Mouse (Mus musculus) ES-CJ7 (cell line): ENCODE measurements at regions not wholly inside any gene's neighbourhood (a gene's known extent, or its start where the extent isn't known, plus 50 kb on each side); places are given as distances from the start of the nearest gene placed in this dataset.

Experiments
- DNase-seq: peaks from one replicate; pipeline ENCODE4 v3.0.0; 2011; ENCODE audit warnings: low read depth, low spot score

GRCm38 (mm10) chr14:72853104-72853503 lies 143.3 kb upstream of the Fndc3a start:
- no peak for DNase-seq

GRCm38 (mm10) chr14:72850884-72851283 lies 141.1 kb upstream of the Fndc3a start:
- DNase-seq: no peak

DNA sequence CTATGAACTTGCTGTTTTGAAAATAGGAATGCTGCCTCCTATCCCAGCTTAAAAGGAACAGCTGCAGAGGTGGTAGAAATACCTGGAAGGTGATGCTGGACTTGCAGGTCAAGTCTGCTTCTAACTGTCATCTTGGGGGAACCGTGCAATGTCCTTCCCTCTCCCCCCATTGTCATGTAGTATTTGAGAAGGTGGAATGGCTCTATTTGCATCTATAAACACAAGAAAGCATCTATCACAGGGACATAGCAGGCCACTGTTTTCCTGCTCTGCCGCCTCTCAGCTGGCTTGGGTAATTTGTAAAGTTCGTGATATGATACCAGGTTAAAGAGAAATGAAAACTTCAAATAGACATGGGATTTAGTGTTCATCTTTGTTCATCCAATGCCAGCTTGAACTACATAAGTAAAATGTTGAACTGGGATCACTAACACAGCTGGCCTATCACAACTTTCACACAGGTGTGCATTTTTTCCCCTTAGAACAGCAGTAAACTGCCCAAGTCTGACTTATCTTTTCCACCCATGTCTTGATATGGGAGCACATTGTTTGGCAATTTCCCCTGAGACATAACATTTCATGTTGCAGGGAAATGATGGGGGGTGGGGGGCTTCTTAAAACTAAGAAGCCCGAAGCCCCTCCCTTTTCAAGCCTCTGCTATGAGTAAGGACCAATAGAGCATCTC lies 138.6 kb upstream of the Fndc3a start:
- peak; percentile 10 for DNase-seq

DNA sequence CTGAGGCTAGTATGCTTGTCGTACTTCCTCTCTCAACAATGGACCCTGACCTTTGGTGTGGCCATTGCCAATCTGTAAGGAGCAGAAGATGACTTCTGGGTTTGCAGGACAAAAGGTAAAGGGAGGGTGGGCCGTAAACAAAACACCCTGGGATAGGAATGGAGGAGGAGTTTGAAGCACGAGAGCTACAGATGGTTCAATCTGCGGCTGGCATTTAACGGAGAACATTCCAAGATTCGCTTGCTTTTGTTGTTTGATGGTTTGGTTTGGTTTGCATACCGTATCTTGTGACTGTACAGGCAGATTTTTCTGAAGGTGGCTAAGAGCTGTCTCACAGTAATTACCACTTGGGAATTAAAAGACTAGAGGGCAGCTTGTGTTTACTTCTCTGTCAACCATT lies 137.7 kb upstream of the Fndc3a start:
- DNase-seq: peak; percentile 67

DNA sequence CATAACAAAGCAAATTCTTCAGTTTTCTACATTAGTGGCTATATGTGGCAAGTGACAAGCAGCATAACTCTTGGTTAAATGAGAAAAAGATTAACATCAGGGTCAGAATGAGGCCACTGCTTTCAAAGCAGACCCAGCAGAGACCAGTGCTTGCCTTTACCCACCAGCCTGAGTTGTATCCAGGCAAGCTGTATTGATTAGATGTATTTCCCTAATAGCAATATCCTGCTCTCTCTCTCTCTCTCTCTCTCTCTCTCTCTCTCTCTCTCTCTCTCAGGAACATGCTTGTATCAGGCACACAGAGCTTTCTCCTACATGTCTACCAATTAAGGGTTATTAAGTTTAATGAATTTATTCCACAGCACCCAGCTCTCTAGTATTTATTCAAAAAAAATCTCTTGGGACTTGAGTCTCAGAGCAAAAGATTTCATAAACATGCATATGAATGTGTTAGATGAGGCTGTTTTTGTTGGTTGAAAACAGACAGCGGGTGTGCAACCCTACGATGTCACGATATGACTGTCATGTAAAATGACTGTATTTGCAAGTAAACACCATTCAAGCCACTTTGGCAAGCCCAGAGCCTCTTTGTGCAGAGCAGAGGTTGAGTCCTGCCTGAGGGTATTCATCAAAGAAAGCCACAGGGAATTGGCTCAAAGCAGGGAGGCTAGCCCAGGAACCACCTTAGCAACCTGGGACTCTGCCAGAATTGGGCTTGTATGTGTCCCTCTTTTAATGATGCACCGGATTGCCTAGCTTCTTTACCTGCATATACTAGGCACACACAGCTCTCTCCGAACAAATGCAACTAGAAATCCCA lies 136.0 kb upstream of the Fndc3a start:
- DNase-seq: peak; percentile 81

GRCm38 (mm10) chr14:72844753-72845369 lies 135.1 kb upstream of the Fndc3a start:
- no peak for DNase-seq

DNA sequence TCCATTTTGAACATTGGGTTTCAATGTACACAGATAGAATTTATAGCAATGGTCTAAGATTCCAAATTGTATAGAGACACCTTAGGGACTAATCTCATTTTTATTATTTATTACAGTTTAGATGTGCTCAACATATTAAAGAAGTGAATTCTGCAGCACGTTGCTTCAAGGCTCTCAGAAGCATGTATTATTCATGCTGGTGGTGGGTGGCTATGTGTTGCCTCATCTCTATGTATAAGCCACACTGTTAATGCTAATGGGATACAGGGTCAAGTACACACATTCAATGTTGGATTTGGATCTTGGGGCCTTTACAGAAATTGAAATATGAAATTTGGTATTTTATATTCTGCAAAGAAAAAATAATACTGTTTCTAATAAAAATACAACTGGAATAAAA lies 131.9 kb upstream of the Fndc3a start:
- no peak for DNase-seq

DNA sequence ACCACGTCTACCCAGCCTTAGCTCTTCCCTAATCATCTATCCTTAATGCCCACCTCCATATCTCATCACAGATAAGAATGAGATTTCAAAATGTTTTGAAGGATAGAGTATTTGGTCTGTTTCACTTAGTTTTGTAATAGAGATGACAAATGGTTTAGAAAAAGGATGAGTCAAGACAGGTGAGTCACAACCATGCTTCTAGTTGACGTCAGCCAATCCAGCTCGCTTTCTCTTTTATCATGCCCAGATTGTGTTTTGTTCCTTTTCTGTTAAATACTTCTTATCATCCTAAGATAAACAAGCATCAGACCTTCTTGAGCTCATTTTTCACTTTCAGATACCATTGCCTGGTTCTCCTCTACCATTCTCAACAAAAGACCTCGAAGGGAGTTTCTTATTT lies 125.4 kb upstream of the Fndc3a start:
- DNase-seq: no peak

DNA sequence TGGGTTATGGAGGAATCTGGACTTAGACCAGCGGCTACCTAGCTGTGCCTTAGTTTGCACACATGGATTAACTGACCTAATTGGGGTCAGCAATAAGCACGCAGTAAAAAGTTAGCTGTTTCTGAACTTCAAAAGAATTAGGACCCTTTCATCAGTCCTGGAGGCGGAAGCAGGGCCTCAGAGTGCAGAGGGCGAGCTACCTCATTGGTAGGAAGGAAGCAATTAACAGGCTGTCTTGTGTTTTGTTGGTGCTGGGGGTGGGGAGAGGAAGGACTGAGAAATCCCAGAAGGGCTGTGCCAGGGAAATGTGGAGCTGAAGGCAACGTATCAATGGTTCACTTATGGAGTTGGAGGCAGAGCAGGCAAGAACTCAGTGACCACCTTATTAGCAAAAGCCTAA lies 119.5 kb upstream of the Fndc3a start:
- no peak for DNase-seq

- DNase-seq: no peak
Measured at GRCm38 (mm10) chr14:72825549-72825948, 115.7 kb upstream of the Fndc3a start.

DNA sequence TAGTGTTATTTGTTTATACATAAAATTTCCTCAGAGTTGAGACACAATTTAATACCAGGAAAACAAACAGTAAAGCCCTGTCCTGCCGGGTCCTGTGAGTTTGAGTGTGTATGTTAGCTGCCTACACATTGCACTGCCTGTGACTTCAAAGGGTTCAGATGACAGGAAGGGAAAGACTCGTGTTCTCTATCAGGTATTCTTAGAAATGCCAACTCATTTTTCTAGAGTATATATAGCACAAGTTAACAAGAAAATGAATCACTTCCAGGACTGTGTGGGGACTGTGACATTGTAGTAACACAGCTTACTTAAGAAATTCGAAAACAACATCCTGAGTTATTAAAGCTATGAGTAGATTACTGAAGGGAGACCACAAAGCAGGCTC lies 112.4 kb upstream of the Fndc3a start:
- DNase-seq: no peak

DNA sequence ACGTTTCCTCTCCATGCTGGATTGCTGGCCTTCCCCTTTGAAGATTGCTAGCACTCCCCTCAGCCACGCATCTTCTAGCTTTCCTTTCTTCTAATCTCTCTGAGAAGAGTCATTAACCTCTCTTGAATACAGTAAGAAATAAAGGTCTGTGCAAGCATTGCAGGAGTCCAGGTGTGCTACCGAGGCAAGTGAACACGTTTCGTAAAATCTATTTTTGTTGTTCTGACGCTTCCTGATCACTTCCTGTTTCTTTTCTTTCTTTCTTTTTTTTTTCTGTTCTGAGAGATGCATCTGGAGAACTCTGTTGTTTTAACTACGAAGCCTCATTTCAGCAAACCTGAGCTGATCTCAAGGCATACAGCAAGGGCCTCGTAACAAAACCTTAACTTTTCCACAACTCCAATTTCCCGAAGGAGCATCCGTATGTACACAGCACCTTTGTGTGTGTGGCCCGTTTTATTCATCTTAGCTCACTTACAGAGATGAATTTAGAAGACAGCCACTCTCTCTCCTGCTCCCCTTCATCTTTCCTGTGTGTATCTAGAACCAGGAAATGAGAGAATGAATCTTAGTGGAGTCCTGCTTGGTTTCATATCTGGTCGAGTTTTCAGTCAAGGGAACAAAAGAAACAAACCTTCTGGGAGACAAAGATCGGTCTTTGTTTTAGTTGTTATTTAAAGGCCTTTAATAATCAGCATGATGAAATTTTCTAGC lies 111.9 kb upstream of the Fndc3a start:
- no peak for DNase-seq

- DNase-seq: no peak
Measured at GRCm38 (mm10) chr14:72819037-72819436, 109.2 kb upstream of the Fndc3a start.

DNA sequence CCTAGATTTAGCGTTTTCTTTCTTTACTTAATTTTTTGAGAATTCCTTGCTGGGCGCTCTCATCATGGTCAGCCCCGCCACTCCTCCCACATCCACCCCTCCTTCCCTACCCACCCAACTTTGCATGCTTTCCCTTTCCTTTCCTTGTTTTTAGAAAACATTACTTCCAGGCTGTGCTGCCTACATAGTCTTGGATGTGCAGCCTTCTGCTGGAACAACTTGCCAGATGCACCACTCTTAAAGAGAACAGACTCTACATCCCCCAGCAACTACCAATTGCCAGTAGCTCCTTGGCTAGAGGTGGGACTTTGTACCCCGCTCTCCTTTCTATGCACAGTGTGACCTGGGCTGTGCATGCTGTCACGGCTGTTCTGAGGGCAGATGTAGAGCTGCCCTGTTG lies 108.0 kb upstream of the Fndc3a start:
- no peak for DNase-seq

DNA sequence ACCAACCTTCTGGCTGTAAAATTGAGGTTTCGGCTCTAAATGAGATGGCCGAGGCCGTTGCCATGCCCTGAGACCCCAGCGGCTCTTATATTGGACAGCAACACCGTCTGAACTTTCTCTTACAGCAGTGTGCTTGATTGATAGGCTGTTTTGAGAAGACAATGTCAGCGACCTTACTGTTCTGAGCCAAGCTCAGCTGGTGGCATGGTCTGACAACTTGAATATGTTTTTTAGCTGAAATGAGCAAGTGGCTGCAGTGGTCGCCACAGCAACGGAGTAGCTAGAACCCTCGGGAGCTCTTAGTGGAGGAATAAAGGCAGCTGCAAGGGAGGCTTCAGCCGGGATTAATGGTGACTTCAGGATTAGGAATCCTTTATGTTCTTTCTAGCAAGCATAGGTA lies 107.0 kb upstream of the Fndc3a start:
- no peak for DNase-seq

GRCm38 (mm10) chr14:72809138-72809537 lies 99.3 kb upstream of the Fndc3a start:
- DNase-seq: no peak

DNA sequence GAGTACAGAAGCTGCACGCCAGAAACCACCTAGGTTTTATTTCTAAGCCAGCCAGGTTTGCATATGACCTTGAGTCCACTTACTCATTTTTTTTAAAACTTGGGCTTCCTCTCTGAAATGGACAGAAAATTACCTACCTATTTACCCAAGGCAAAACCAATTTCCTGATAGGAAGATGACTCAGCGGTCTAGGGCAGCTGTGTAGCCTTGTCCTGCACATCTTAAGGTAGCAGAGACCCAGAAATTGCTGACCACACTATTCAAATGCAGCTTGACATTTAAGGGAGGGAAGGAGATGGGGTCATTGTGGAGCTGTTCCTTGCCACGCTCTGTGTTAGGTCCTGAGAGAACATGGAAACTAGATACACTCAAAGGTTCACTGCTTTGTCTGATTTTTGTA lies 98.1 kb upstream of the Fndc3a start:
- DNase-seq: no peak

- DNase-seq: no peak
Measured at GRCm38 (mm10) chr14:72807286-72807685, 97.5 kb upstream of the Fndc3a start.

- no peak for DNase-seq
Measured at GRCm38 (mm10) chr14:72806598-72806997, 96.8 kb upstream of the Fndc3a start.

GRCm38 (mm10) chr14:72803579-72803978 lies 93.8 kb upstream of the Fndc3a start:
- DNase-seq: no peak

DNA sequence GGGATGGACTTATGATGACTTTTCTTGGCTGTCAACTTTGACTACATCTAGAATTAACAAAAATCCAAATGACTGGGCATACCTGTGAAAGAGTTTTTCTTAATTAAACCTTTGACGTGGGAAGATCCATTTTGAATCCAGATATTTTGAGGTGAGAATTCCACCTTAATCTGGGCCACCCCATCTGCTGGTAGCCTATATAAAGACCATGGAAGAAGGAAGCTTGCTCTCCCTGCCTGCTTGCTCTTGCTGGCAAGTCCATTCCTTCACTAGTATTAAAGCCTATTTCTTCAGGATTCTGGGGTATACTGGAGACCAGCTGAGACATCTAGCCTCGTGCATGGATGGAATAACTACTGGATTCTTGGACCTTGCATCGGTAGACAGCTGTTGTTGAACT lies 80.9 kb upstream of the Fndc3a start:
- no peak for DNase-seq

DNA sequence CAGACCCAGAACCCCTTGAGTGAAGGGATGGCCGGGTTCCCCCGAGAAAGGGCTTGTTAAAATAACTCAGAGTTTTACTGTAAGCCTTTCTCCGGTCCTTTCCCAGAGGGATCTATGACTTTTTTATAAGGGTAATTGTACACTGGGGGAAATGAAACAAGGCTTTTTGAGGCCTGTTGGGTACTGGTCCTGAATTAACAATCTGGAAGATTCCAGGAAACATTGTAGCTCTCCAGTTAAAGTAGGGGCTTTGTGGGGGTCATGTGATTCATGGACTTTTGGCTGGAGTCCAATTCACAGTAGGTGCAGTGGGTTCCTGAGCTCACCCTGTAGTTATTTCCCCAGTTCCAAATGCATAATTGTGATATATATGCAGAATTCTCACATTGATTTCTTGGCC lies 77.1 kb upstream of the Fndc3a start:
- DNase-seq: no peak
